Mouse (Mus musculus) gonadal fat pad, adult 2 months (tissue): ENCODE results near the gene Cpsf2. TPM values are rescaled to one million over a fixed set of nuclear protein-coding genes. Genes with fewer than 3 reads are reported as not detected.

ENCODE experiments used
- polyA plus RNA-seq: library from polyadenylated mRNA; depleted of rRNA; stranded (reverse); fragments of >200 nt; gene quantifications from 2 replicates; pipeline ENCODE4 v1.2.3, GENCODE M21; 2012; rRNA removed

The Cpsf2 gene
- polyA plus RNA-seq, 1 experiment, result 4.2 TPM

Other genes starting within 250 kb of the Cpsf2 start
- 69.0 and 85.6 TPM in 2 replicates for gene Fbln5, start 156.9 kb upstream of the Cpsf2 start, polyA plus RNA-seq
- gene Trip11, start 62.7 kb upstream of the Cpsf2 start, polyA plus RNA-seq, result 5.3 and 5.6 TPM in 2 replicates
- 6.0 and 8.0 TPM in 2 replicates for gene Atxn3, start 17.7 kb upstream of the Cpsf2 start, polyA plus RNA-seq
- 0.39 and 0.43 TPM in 2 replicates for gene Slc24a4, start 152.7 kb downstream of the Cpsf2 start, polyA plus RNA-seq